Mouse (Mus musculus) heart, embryonic 16.5 days (tissue): ENCODE measurements around the gene Sox10. TPM values are rescaled to one million over a fixed set of nuclear protein-coding genes. Genes with fewer than 3 reads are reported as not detected.

Experiments used
- ATAC-seq: fragments of 200-750 bp; cut with Nextera tagmentation; replicated peaks from 2 replicates; pipeline ENCODE4 v1.8.0; 2017; ENCODE audit warnings: moderate number of reproducible peaks; ENCODE audit not compliant: insufficient read depth, low FRiP score; ENCODE audit errors: extremely low read depth
- H3K27ac ChIP-seq: fragments of 300-500 bp; sonication (generic); 2 replicates; pipeline ENCODE4 v1.5.1; 2014; ENCODE audit warnings: mild to moderate bottlenecking, low read length, control low read depth, moderate library complexity
- H3K27me3 ChIP-seq: fragments of 300-500 bp; sonication (generic); 2 replicates; pipeline ENCODE4 v1.6.1; 2014; ENCODE audit warnings: low read length, mixed read lengths; ENCODE audit not compliant: control insufficient read depth, insufficient read depth
- H3K36me3 ChIP-seq: fragments of 300-500 bp; sonication (generic); 2 replicates; pipeline ENCODE4 v1.6.1; 2014; ENCODE audit not compliant: control insufficient read depth, insufficient read depth
- H3K4me1 ChIP-seq: fragments of 300-500 bp; sonication (generic); 2 replicates; pipeline ENCODE4 v1.6.1; 2014; ENCODE audit warnings: low read length, mixed read lengths; ENCODE audit not compliant: control insufficient read depth, insufficient read depth
- H3K4me2 ChIP-seq: fragments of 300-500 bp; sonication (generic); 2 replicates; pipeline ENCODE4 v1.6.1; 2014; ENCODE audit warnings: low read depth, mild to moderate bottlenecking, control low read depth, low read length
- H3K4me3 ChIP-seq: fragments of 300-500 bp; sonication (generic); 2 replicates; pipeline ENCODE4 v1.5.1; 2014; ENCODE audit warnings: mild to moderate bottlenecking, control low read depth, low read length
- H3K9ac ChIP-seq: fragments of 300-500 bp; sonication (generic); 2 replicates; pipeline ENCODE4 v1.6.1; 2014; ENCODE audit warnings: low read length, control low read depth
- H3K9me3 ChIP-seq: fragments of 300-500 bp; sonication (generic); replicated peaks from 2 replicates; pipeline ENCODE4 v1.6.1; 2016; ENCODE audit warnings: low read length; ENCODE audit not compliant: control insufficient read depth
- WGBS: fragments of 180-500 bp; shearing (Covaris S2); extraction: QIAGEN DNeasy Blood & Tissue Kit; methylation state at CpG from one replicate; pipeline ENCODE4 v1.1.7; 2014; 5-methylcytosine and 5-hydroxymethylcytosine counted together
- polyA plus RNA-seq: library from polyadenylated mRNA; unstranded; fragments of >200 nt; fragmentation: Nextera tagmentation; extraction: Ambion mirVana; gene quantifications from 2 replicates; pipeline ENCODE4 v1.2.1, GENCODE M21; 2015

Sox10 gene
- polyA plus RNA-seq, 1 experiment from 2014 or later = 0.39 TPM

GRCm38 (mm10) chr15:79185213-79185612, 20.2 kb upstream of the Sox10 start:
- Histone ChIP-seq H3K27ac (no peak overlapping the region), H3K36me3 (no peaks in the 10 kb centered on the region), H3K4me2 (no peak overlapping the region), H3K27me3 (no peaks in the 10 kb centered on the region), H3K9ac (no peak overlapping the region), H3K4me1 (no peaks in the 10 kb centered on the region), H3K4me3 (no peak overlapping the region), H3K9me3 (no peaks in the 10 kb centered on the region)
- WGBS = 80% methylated on average over 10 of the region's 10 CpGs
- ATAC-seq = no peak

GRCm38 (mm10) chr15:79176905-79177304, 11.9 kb upstream of the Sox10 start:
- 71% methylated on average over 6 of the region's 6 CpGs for WGBS
- no peaks in the 10 kb centered on the region for H3K4me1 ChIP-seq
- H3K9ac ChIP-seq = no peak overlapping the region
- H3K36me3 ChIP-seq = no peaks in the 10 kb centered on the region
- H3K27ac ChIP-seq = no peak overlapping the region
- no peaks in the 10 kb centered on the region for H3K27me3 ChIP-seq
- H3K4me3 ChIP-seq = no peak overlapping the region
- no peak overlapping the region for H3K4me2 ChIP-seq
- no peaks in the 10 kb centered on the region for H3K9me3 ChIP-seq
- ATAC-seq = 0 out of 2 replicates have a peak, but pooled peaks have one; percentile 21

GRCm38 (mm10) chr15:79166712-79167111, 1.7 kb upstream of the Sox10 start:
- H3K4me3 ChIP-seq = no peak overlapping the region
- ATAC-seq = no peak
- H3K27me3 ChIP-seq = peaks cover 47% of the 10 kb centered on the region
- WGBS = 35% methylated on average over 8 of the region's 8 CpGs
- no peaks in the 10 kb centered on the region for H3K9me3 ChIP-seq
- no peaks in the 10 kb centered on the region for H3K4me1 ChIP-seq
- H3K4me2 ChIP-seq = no peak overlapping the region
- H3K27ac ChIP-seq = no peak overlapping the region
- H3K9ac ChIP-seq = no peak overlapping the region
- H3K36me3 ChIP-seq = no peaks in the 10 kb centered on the region

GRCm38 (mm10) chr15:79164251-79164650, 789 bp downstream of the Sox10 start:
- no peak overlapping the region for H3K9ac ChIP-seq
- H3K36me3 ChIP-seq = no peaks in the 10 kb centered on the region
- no peak for ATAC-seq
- no peaks in the 10 kb centered on the region for H3K4me1 ChIP-seq
- WGBS = 11% methylated on average over 14 of the region's 15 CpGs
- no peaks in the 10 kb centered on the region for H3K9me3 ChIP-seq
- no peak overlapping the region for H3K27ac ChIP-seq
- no peak overlapping the region for H3K4me2 ChIP-seq
- H3K4me3 ChIP-seq = no peak overlapping the region
- peaks cover 66% of the 10 kb centered on the region for H3K27me3 ChIP-seq

- no peaks in the 10 kb centered on the region for H3K36me3 ChIP-seq
- H3K27ac ChIP-seq = no peak overlapping the region
- no peak overlapping the region for H3K4me3 ChIP-seq
- no peaks in the 10 kb centered on the region for H3K9me3 ChIP-seq
- no peak overlapping the region for H3K4me2 ChIP-seq
- WGBS = 35% methylated on average over 14 of the region's 14 CpGs
- H3K27me3 ChIP-seq = peaks cover 71% of the 10 kb centered on the region
- ATAC-seq = no peak
- no peaks in the 10 kb centered on the region for H3K4me1 ChIP-seq
- no peak overlapping the region for H3K9ac ChIP-seq
Observed at GRCm38 (mm10) chr15:79162822-79163221, 2.2 kb downstream of the Sox10 start.

- H3K4me2 ChIP-seq = no peak overlapping the region
- no peak overlapping the region for H3K27ac ChIP-seq
- H3K27me3 ChIP-seq = peaks cover 72% of the 10 kb centered on the region
- WGBS = 66% methylated on average over 7 of the region's 7 CpGs
- H3K9ac ChIP-seq = no peak overlapping the region
- no peak for ATAC-seq
- H3K9me3 ChIP-seq = no peaks in the 10 kb centered on the region
- no peaks in the 10 kb centered on the region for H3K4me1 ChIP-seq
- H3K36me3 ChIP-seq = no peaks in the 10 kb centered on the region
- H3K4me3 ChIP-seq = no peak overlapping the region
Observed at GRCm38 (mm10) chr15:79162301-79162700, 2.7 kb downstream of the Sox10 start.

GRCm38 (mm10) chr15:79155572-79155971, 9.5 kb downstream of the Sox10 start:
- H3K4me1 ChIP-seq = peaks cover 2% of the 10 kb centered on the region; the same call in 1 of the 2 replicates
- peaks cover 20% of the 10 kb centered on the region for H3K27me3 ChIP-seq
- H3K4me2 ChIP-seq = no peak overlapping the region
- no peak overlapping the region for H3K27ac ChIP-seq
- peaks cover 6% of the 10 kb centered on the region; the same call in 1 of the 2 replicates for H3K36me3 ChIP-seq
- no peak overlapping the region for H3K4me3 ChIP-seq
- no peaks in the 10 kb centered on the region for H3K9me3 ChIP-seq
- 15% methylated on average over 3 of the region's 3 CpGs for WGBS
- H3K9ac ChIP-seq = no peak overlapping the region
- ATAC-seq = no peak

- H3K36me3 ChIP-seq = peaks cover 14% of the 10 kb centered on the region
- no peak overlapping the region for H3K4me2 ChIP-seq
- no peak overlapping the region for H3K27ac ChIP-seq
- H3K9ac ChIP-seq = no peak overlapping the region
- ATAC-seq = no peak
- 0 out of 2 replicates have a peak, but pooled peaks cover 2% of the 10 kb centered on the region for H3K27me3 ChIP-seq
- H3K4me1 ChIP-seq = peaks cover 2% of the 10 kb centered on the region; the same call in 1 of the 2 replicates
- 72% methylated on average over 6 of the region's 6 CpGs for WGBS
- no peak overlapping the region for H3K4me3 ChIP-seq
- H3K9me3 ChIP-seq = no peaks in the 10 kb centered on the region
Observed at GRCm38 (mm10) chr15:79152709-79153108, 12.3 kb downstream of the Sox10 start.

- Histone ChIP-seq H3K27ac (no peak overlapping the region), H3K4me2 (no peak overlapping the region), H3K4me3 (no peak overlapping the region), H3K36me3 (peaks cover 21% of the 10 kb centered on the region), H3K4me1 (peaks cover 2% of the 10 kb centered on the region; the same call in 1 of the 2 replicates), H3K9ac (no peak overlapping the region), H3K27me3 (no peaks in the 10 kb centered on the region), H3K9me3 (no peaks in the 10 kb centered on the region)
- ATAC-seq = no peak
- WGBS = 68% methylated on average over 8 of the region's 8 CpGs
Observed at GRCm38 (mm10) chr15:79151881-79152280, 13.2 kb downstream of the Sox10 start.
